Mouse (Mus musculus): ENCODE measurements at regions not wholly inside any gene's neighbourhood (a gene's known extent, or its start where the extent isn't known, plus 50 kb on each side); places are given as distances from the start of the nearest gene placed in this dataset.

GRCm38 (mm10) chr10:43664844-43665243, 86.8 kb downstream of the Cd24a start:
- TF ChIP-seq CTCF (IDR thresholded peaks at IDR 0.05; ENCODE audit: low read depth) (no peak), EP300 (IDR thresholded peaks at IDR 0.05; ENCODE audit: low read depth) (peak; percentile 52; the same call in 1 of the 2 replicates)
